ENCODE assay signal across 9 mouse cellular contexts in genomic region chr4:119490806-119491205, GRCm38 (mm10). TPM values are rescaled to one million over a fixed set of nuclear protein-coding genes. Genes with fewer than 3 reads are reported as not detected.
DNase-seq lines count a peak whose midpoint lies in the region; ATAC-seq and TF ChIP-seq lines count a peak whose summit lies in the region.
"Had no signal": no experiment of that assay in that cellular context is flagged by ENCODE, and none has a peak within 500 bp of the region (broad histone marks: within the 10 kb centered on the region; RNA-seq: fewer than 3 reads in every experiment).

No protein-coding gene starts in this region.

- peak; percentile 40 for TF ChIP-seq CTCF in heart, postnatal 0 days (IDR thresholded peaks at IDR 0.05; ENCODE audit: low read depth)
- peak; percentile 52 for TF ChIP-seq CTCF in lung, postnatal 0 days (IDR thresholded peaks at IDR 0.05)

- H3K36me3 ChIP-seq in heart, postnatal 0 days (replicated peaks; ENCODE audit: control insufficient read depth, insufficient read depth, low read length): no peaks in the 10 kb centered on the region
- no peaks in the 10 kb centered on the region for H3K36me3 ChIP-seq in lung, postnatal 0 days (ENCODE audit: insufficient read depth, low read length)
- H3K36me3 ChIP-seq: neural tube, embryonic 12.5 days had no signal

- TF ChIP-seq EP300 in heart, postnatal 0 days (IDR thresholded peaks at IDR 0.05; ENCODE audit: low read depth): no peak
- no peak for TF ChIP-seq EP300 in lung, postnatal 0 days (IDR thresholded peaks at IDR 0.05)

- no peak overlapping the region for H3K4me3 ChIP-seq in heart, postnatal 0 days (ENCODE audit: low read depth, low read length)
- no peak overlapping the region for H3K4me3 ChIP-seq in lung, postnatal 0 days (ENCODE audit: low read depth, low read length)
- H3K4me3 ChIP-seq: neural tube, embryonic 12.5 days had no signal

- intact Hi-C loops in heart, postnatal 25 days (cut with DNase I): no loop called here

- H3K4me2 ChIP-seq in heart, postnatal 0 days (ENCODE audit: low read depth, low read length): no peak overlapping the region
- H3K4me2 ChIP-seq in lung, postnatal 0 days (replicated peaks; ENCODE audit: low read depth, low read length): no peak overlapping the region

- no peak overlapping the region for H3K9ac ChIP-seq in heart, postnatal 0 days (replicated peaks; ENCODE audit: low read depth, low read length)
- no peak overlapping the region for H3K9ac ChIP-seq in lung, postnatal 0 days (replicated peaks; ENCODE audit: low read depth)
- H3K9ac ChIP-seq: neural tube, embryonic 12.5 days had no signal

- H3K9me3 ChIP-seq in heart, postnatal 0 days (replicated peaks; ENCODE audit: control insufficient read depth, low read length): 0 out of 2 replicates have a peak, but pooled peaks cover 3% of the 10 kb centered on the region
- H3K9me3 ChIP-seq in lung, postnatal 0 days (ENCODE audit: low read length): no peaks in the 10 kb centered on the region
- H3K9me3 ChIP-seq: neural tube, embryonic 12.5 days had no signal

- H3K27ac ChIP-seq in heart, postnatal 0 days (ENCODE audit: low read depth): no peak overlapping the region
- H3K27ac ChIP-seq in lung, postnatal 0 days (ENCODE audit: low read length): no peak overlapping the region
- H3K27ac ChIP-seq: neural tube, embryonic 12.5 days had no signal

- no peak for ATAC-seq in heart, postnatal 0 days (ENCODE audit: insufficient read depth, low read depth)
- ATAC-seq in lung, postnatal 0 days: no peak

- 70% methylated on average over 3 of the region's 3 CpGs for WGBS in heart, postnatal 0 days
- 73% methylated on average over 3 of the region's 3 CpGs for WGBS in lung, postnatal 0 days

- H3K27me3 ChIP-seq in heart, postnatal 0 days (ENCODE audit: control insufficient read depth, insufficient read depth, low read length): peaks cover 4% of the 10 kb centered on the region; the same call in 1 of the 2 replicates
- H3K27me3 ChIP-seq in lung, postnatal 0 days (replicated peaks; ENCODE audit: insufficient read depth, low read length): peaks cover 8% of the 10 kb centered on the region

- no peak for DNase-seq in heart, postnatal 0 days (ENCODE audit: low spot score)
- DNase-seq in heart, postnatal 25 days (ENCODE audit: low spot score): no peak
- DNase-seq in 3T3-L1 (ENCODE audit: low read depth, low spot score) (peak; percentile 19), NIH3T3 (ENCODE audit: low read depth) (peak; percentile 51)
- DNase-seq in embryo, embryonic 11 days: peak; percentile 25
- DNase-seq in lung, postnatal 0 days (ENCODE audit: low spot score): no peak
- DNase-seq in thymus, postnatal 10 days (ENCODE audit: low spot score in 2 of 2): peak; percentile 8 to 27
- DNase-seq in heart, adult 8-10 months (ENCODE audit: low spot score): no peak

- H3K4me1 ChIP-seq in heart, postnatal 0 days (ENCODE audit: control insufficient read depth, insufficient read depth): peaks cover 6% of the 10 kb centered on the region; the same call in 1 of the 2 replicates
- no peaks in the 10 kb centered on the region for H3K4me1 ChIP-seq in lung, postnatal 0 days (ENCODE audit: insufficient read depth, low read depth, low read length)

RNA-seq across cellular contexts. Expression of gene Rimkla, which starts 1.6 kb away (rescaled TPM):
- 5.7 and 6.4 TPM in 2 replicates for total RNA-seq in heart, postnatal 0 days (2014; rRNA removed; ENCODE audit: low replicate concordance)
- polyA plus RNA-seq in heart, postnatal 0 days (2015; fragmentation: Nextera tagmentation; extraction: Ambion mirVana): 2.8 and 3.0 TPM in 2 replicates
- under 1 TPM; 0.31 to 0.67 TPM for total RNA-seq in heart, postnatal 25 days (2021)
- 0.30 and 0.31 TPM in 2 replicates for polyA plus RNA-seq in lung, postnatal 0 days (2015; fragmentation: Nextera tagmentation; extraction: Ambion mirVana)
- total RNA-seq in heart, adult 8-10 months (2022): 1 to 10 TPM in 1 of 4 experiments, under 1 TPM in 3; 0.38 to 1.1 (median 0.72) TPM

RNA-seq across cellular contexts. Expression of gene Foxj3, which starts 46.0 kb away (rescaled TPM):
- total RNA-seq in heart, postnatal 0 days (2014; rRNA removed; ENCODE audit: low replicate concordance): 16.6 and 52.4 TPM in 2 replicates
- 9.8 and 10.7 TPM in 2 replicates for polyA plus RNA-seq in heart, postnatal 0 days (2015; fragmentation: Nextera tagmentation; extraction: Ambion mirVana)
- 10 to 100 TPM; 30.6 to 34.9 TPM for total RNA-seq in heart, postnatal 25 days (2021)
- 10.1 and 11.6 TPM in 2 replicates for polyA plus RNA-seq in lung, postnatal 0 days (2015; fragmentation: Nextera tagmentation; extraction: Ambion mirVana)
- total RNA-seq in heart, adult 8-10 months (2022): 10 to 100 TPM; 29.3 to 31.3 (median 29.7) TPM

RNA-seq across cellular contexts. Expression of gene Frg2f1, which starts 48.5 kb away (rescaled TPM):
- 3.6 and 6.7 TPM in 2 replicates for total RNA-seq in heart, postnatal 0 days (2014; rRNA removed; ENCODE audit: low replicate concordance)
- 4.7 and 6.5 TPM in 2 replicates for polyA plus RNA-seq in heart, postnatal 0 days (2015; fragmentation: Nextera tagmentation; extraction: Ambion mirVana)
- 1 to 10 TPM; 5.4 to 5.5 TPM for total RNA-seq in heart, postnatal 25 days (2021)
- polyA plus RNA-seq in lung, postnatal 0 days (2015; fragmentation: Nextera tagmentation; extraction: Ambion mirVana): 5.9 TPM in 2 replicates
- 1 to 10 TPM; 3.6 to 6.7 (median 5.8) TPM for total RNA-seq in heart, adult 8-10 months (2022)

Comparison
In these comparisons a context has a peak if more than half of its experiments do, and no peak if none do; other contexts are left out.
1. DNase-seq: peak in 3T3-L1 (single experiment), NIH3T3 (single experiment), embryo, embryonic 11 days (single experiment) and thymus, postnatal 10 days (2 of 2); none in heart, postnatal 0 days (single experiment), heart, postnatal 25 days (single experiment), lung, postnatal 0 days (single experiment) and heart, adult 8-10 months (single experiment).